Mouse (Mus musculus) mouse embryonic stem cell (cell line): ENCODE data around the gene Best1.

Source experiments
- in situ Hi-C, 2 experiments: fragments of 300-500 bp; cut with MboI; formaldehyde crosslinking; loops; 1 replicate in 1 of 2; 3 replicates in 1 of 2; pipeline ENCODE4 v1.14.3; 2019 to 2020; ENCODE audit warnings: low sequenced_read_pairs in 2 of 2, low pct_unique_long_range_greater_than_20kb in 1 of 2, mixed read lengths in 1 of 2; ENCODE audit not compliant: unreplicated experiment in 1 of 2

Gene Best1

GRCm38 (mm10) chr19:9998063-9998416 is 3.4 kb downstream of the Best1 start:
- in situ Hi-C loops: loop anchor here in 1 of 2 experiments (5.0 kb wide), 1 partner anchor 34 kb away; no protein-coding TSS in a partner anchor

GRCm38 (mm10) chr19:9997204-9998062 is 4.0 kb downstream of the Best1 start:
- in situ Hi-C loops: loop anchor here in 1 of 2 experiments (5.0 kb wide), 1 partner anchor 35 kb away; no protein-coding TSS in a partner anchor

- in situ Hi-C loops: loop anchor here (5.0 kb wide), 2 partner anchors 76 to 81 kb away; no protein-coding TSS in a partner anchor
Measured at GRCm38 (mm10) chr19:9993036-9993656, 8.3 kb downstream of the Best1 start.

GRCm38 (mm10) chr19:9992011-9992958 is 9.1 kb downstream of the Best1 start:
- in situ Hi-C loops: loop anchor here (5.0 kb wide), 2 partner anchors 75 to 80 kb away; no protein-coding TSS in a partner anchor

- in situ Hi-C loops: loop anchor here (5.0 kb wide), 2 partner anchors 74 to 79 kb away; no protein-coding TSS in a partner anchor
Measured at GRCm38 (mm10) chr19:9991304-9991703, 10.1 kb downstream of the Best1 start.

GRCm38 (mm10) chr19:9989884-9990256 is 11.6 kb downstream of the Best1 start:
- in situ Hi-C loops: loop anchor here (5.0 kb wide), 2 partner anchors 73 to 78 kb away; no protein-coding TSS in a partner anchor

- in situ Hi-C loops: no loop called here
Measured at GRCm38 (mm10) chr19:9989171-9989883, 12.1 kb downstream of the Best1 start.

GRCm38 (mm10) chr19:9987593-9987992 is 13.8 kb downstream of the Best1 start:
- in situ Hi-C loops: no loop called here

GRCm38 (mm10) chr19:9987192-9987591 is 14.2 kb downstream of the Best1 start:
- in situ Hi-C loops: no loop called here

- in situ Hi-C loops: no loop called here
Measured at GRCm38 (mm10) chr19:9985900-9986421, 15.5 kb downstream of the Best1 start.

GRCm38 (mm10) chr19:9985190-9985899 is 16.1 kb downstream of the Best1 start:
- in situ Hi-C loops: no loop called here

- in situ Hi-C loops: no loop called here
Measured at GRCm38 (mm10) chr19:9984111-9985055, 17.1 kb downstream of the Best1 start.

GRCm38 (mm10) chr19:9982852-9983542 is 18.4 kb downstream of the Best1 start:
- in situ Hi-C loops: no loop called here

- in situ Hi-C loops: no loop called here
Measured at GRCm38 (mm10) chr19:9982151-9982851, 19.1 kb downstream of the Best1 start.

GRCm38 (mm10) chr19:9981621-9982020 is 19.8 kb downstream of the Best1 start:
- in situ Hi-C loops: no loop called here
